Mouse (Mus musculus) kidney, adult 11 months (tissue): ENCODE results near the gene Gna12.

Experiments used
- DNase-seq: peaks from one replicate; pipeline ENCODE4 v3.0.0; 2022

Gene Gna12

GRCm38 (mm10) chr5:140794753-140795152 is 35.5 kb downstream of the Gna12 start:
- DNase-seq: no peak

- DNase-seq: no peak
Measured at GRCm38 (mm10) chr5:140792233-140792632, 38.0 kb downstream of the Gna12 start.

- peak; percentile 47 for DNase-seq
Measured at GRCm38 (mm10) chr5:140790937-140791877, 39.0 kb downstream of the Gna12 start.

- no peak for DNase-seq
Measured at GRCm38 (mm10) chr5:140790392-140790791, 39.8 kb downstream of the Gna12 start.

GRCm38 (mm10) chr5:140789561-140789960 is 40.7 kb downstream of the Gna12 start:
- no peak for DNase-seq

GRCm38 (mm10) chr5:140785240-140785872 is 44.9 kb downstream of the Gna12 start:
- DNase-seq: no peak

- no peak for DNase-seq
Measured at GRCm38 (mm10) chr5:140784288-140784687, 45.9 kb downstream of the Gna12 start.

- DNase-seq: no peak
Measured at GRCm38 (mm10) chr5:140783577-140783976, 46.7 kb downstream of the Gna12 start.

GRCm38 (mm10) chr5:140781886-140782572 is 48.2 kb downstream of the Gna12 start:
- peak; percentile 42 for DNase-seq

- DNase-seq: no peak
Measured at GRCm38 (mm10) chr5:140781122-140781521, 49.1 kb downstream of the Gna12 start.

GRCm38 (mm10) chr5:140776968-140777367 is 53.3 kb downstream of the Gna12 start:
- no peak for DNase-seq

- DNase-seq: no peak
Measured at GRCm38 (mm10) chr5:140775111-140775510, 55.1 kb downstream of the Gna12 start.

- no peak for DNase-seq
Measured at GRCm38 (mm10) chr5:140772158-140772557, 58.1 kb downstream of the Gna12 start.

- no peak for DNase-seq
Measured at GRCm38 (mm10) chr5:140771612-140772011, 58.6 kb downstream of the Gna12 start.

GRCm38 (mm10) chr5:140768333-140768732 is 61.9 kb downstream of the Gna12 start:
- DNase-seq: no peak

- peak; percentile 88 for DNase-seq
Measured at GRCm38 (mm10) chr5:140767704-140768141, 62.5 kb downstream of the Gna12 start.

- no peak for DNase-seq
Measured at GRCm38 (mm10) chr5:140766566-140766965, 63.7 kb downstream of the Gna12 start.

GRCm38 (mm10) chr5:140764921-140765613 is 65.2 kb downstream of the Gna12 start:
- peak; percentile 36 for DNase-seq

GRCm38 (mm10) chr5:140762540-140762939 is 67.7 kb downstream of the Gna12 start:
- no peak for DNase-seq

- DNase-seq: no peak
Measured at GRCm38 (mm10) chr5:140758864-140759263, 71.4 kb downstream of the Gna12 start.

GRCm38 (mm10) chr5:140753223-140753622 is 77.0 kb downstream of the Gna12 start:
- no peak for DNase-seq

GRCm38 (mm10) chr5:140752639-140753038 is 77.6 kb downstream of the Gna12 start:
- no peak for DNase-seq

- DNase-seq: no peak
Measured at GRCm38 (mm10) chr5:140752041-140752440, 78.2 kb downstream of the Gna12 start.
